Mouse (Mus musculus): ENCODE data around the gene Inpp5b. TPM values are rescaled to one million over a fixed set of nuclear protein-coding genes. Genes with fewer than 3 reads are reported as not detected.

Gene Inpp5b
- polyA plus RNA-seq, 1 experiment from 2014 or later: 26.1 TPM

DNA sequence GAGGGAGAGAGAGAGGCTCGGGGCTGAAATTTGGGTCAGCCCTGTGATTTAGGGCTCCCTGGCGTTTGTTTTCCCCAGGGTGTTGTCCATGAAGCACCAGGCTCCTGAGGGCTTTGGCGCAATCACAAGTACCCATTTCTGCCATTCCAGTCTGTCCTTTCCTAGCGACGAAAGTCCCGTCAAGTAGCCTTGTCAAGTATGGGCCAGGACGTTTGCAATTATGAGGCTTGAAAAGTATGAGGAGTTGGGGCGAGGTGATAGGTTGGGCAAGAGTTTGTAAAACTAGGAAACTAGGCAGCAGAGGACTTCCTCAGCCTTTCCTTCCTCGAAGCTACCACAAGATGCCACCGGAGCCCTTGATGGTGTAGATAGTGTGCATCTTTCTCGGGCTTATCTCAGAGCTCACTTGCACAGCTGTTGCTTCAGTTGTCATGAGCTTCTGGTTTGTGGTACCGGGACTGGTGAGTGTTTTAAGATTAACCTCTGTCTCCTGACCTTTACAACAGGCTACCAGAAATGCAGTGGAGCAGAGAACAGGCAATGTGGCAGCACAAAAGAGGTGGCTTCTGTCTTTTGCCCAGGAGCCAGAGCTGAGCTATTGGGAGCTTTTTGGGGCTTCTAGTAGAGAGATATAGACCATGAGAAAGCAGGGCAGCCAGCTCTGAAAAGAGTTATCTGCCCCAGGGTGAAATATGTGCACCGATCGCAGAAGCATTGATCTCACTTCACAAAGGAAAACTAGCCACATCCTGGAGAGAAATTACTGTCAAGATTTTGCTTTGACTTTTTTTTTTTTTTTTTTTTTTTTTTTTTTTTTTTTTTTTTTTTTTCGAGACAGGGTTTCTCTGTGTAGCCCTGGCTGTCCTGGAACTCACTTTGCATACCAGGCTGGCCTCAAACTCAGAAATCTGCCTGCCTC, 10.9 kb downstream of the Inpp5b start:
- Histone ChIP-seq H3K4me2 (peak overlapping the region; percentile 88), H3K4me3 (peak overlapping the region; percentile 75), H3K27me3 (no peaks in the 10 kb centered on the region; the same call in 1 of the 2 replicates), H3K9me3 (no peaks in the 10 kb centered on the region), H3K4me1 (replicated peaks) (peaks cover 16% of the 10 kb centered on the region), H3K36me3 (peaks cover 11% of the 10 kb centered on the region; the same call in 1 of the 2 replicates), H3K27ac (replicated peaks) (no peak overlapping the region), H3K9ac (peak overlapping the region; percentile 62)
- no peak for ATAC-seq (ENCODE audit: low FRiP score, low read depth)
- WGBS: 25% methylated on average over 15 of the region's 15 CpGs

GRCm38 (mm10) chr4:124755526-124755925, 13.9 kb downstream of the Inpp5b start:
- Histone ChIP-seq H3K4me2 (no peak overlapping the region), H3K4me3 (no peak overlapping the region), H3K4me1 (replicated peaks) (peaks cover 16% of the 10 kb centered on the region), H3K27me3 (no peaks in the 10 kb centered on the region), H3K27ac (replicated peaks) (no peak overlapping the region), H3K36me3 (no peaks in the 10 kb centered on the region), H3K9ac (no peak overlapping the region), H3K9me3 (no peaks in the 10 kb centered on the region)
- ATAC-seq (ENCODE audit: low FRiP score, low read depth): no peak
- 77% methylated on average over 7 of the region's 7 CpGs for WGBS

DNA sequence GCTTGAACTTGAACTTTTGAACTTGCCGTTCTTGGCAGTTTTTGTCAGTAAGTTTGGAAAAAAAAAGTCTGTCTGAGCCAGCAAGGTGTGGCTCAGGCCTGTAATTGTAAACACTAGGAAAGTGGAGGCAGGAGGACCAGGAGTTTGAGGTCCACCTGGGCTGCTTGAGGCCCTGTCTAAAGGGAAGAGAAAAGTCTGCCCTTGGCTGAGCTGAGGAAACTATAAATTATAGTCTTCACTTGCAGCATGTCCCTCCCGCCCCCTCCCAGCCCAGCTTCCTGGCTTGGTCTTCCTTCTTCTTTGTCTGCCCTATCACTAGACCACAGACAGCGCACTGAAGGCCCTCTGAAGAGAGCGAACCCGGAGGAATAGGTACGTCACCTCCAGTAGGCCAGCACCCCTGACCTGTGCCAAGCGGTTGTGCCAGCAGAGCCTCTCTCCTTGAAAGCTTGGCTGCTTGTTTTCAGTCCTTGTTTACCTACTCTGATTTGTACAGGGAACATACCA, 17.7 kb downstream of the Inpp5b start:
- H3K27ac ChIP-seq (replicated peaks): no peak overlapping the region
- H3K9ac ChIP-seq: no peak overlapping the region
- no peaks in the 10 kb centered on the region for H3K27me3 ChIP-seq
- no peaks in the 10 kb centered on the region for H3K36me3 ChIP-seq
- ATAC-seq (ENCODE audit: low FRiP score, low read depth): no peak
- H3K4me3 ChIP-seq: no peak overlapping the region
- no peak overlapping the region for H3K4me2 ChIP-seq
- no peaks in the 10 kb centered on the region for H3K9me3 ChIP-seq
- H3K4me1 ChIP-seq (replicated peaks): no peaks in the 10 kb centered on the region
- 91% methylated on average over 7 of the region's 7 CpGs for WGBS

DNA sequence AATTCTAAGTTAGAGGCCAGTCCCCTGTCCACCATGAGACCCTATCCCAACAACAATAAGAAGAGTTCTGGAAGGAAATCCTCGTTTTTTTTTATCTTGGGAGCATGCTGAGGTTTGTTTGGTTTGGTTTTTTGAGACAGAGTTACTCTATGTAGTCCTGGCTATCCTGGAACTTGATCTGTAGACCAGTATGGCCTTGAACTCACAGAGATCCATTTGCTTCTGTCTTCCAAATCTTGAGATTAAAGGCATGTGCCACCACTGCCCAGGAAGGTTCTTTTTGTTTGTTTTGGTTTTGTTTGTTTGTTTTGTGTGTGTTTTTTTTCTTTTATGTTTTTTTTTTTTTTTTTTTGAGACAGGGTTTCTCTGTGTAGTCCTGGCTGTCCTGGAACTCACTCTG, 19.6 kb downstream of the Inpp5b start:
- Histone ChIP-seq H3K27ac (replicated peaks) (no peak overlapping the region), H3K9ac (no peak overlapping the region), H3K36me3 (no peaks in the 10 kb centered on the region), H3K4me2 (no peak overlapping the region), H3K4me3 (no peak overlapping the region), H3K9me3 (no peaks in the 10 kb centered on the region), H3K4me1 (replicated peaks) (no peaks in the 10 kb centered on the region), H3K27me3 (no peaks in the 10 kb centered on the region)
- 60% methylated on average over 1 of the region's 1 CpGs for WGBS
- ATAC-seq (ENCODE audit: low FRiP score, low read depth): no peak

- ATAC-seq (ENCODE audit: low FRiP score, low read depth): no peak
- Histone ChIP-seq H3K9me3 (no peaks in the 10 kb centered on the region), H3K27ac (replicated peaks) (no peak overlapping the region), H3K36me3 (no peaks in the 10 kb centered on the region), H3K4me2 (no peak overlapping the region), H3K27me3 (no peaks in the 10 kb centered on the region), H3K4me1 (replicated peaks) (no peaks in the 10 kb centered on the region), H3K4me3 (no peak overlapping the region), H3K9ac (no peak overlapping the region)
- WGBS: 90% methylated on average over 6 of the region's 6 CpGs
These were observed 21.3 kb downstream of the Inpp5b start for GRCm38 (mm10) chr4:124762858-124763452.

DNA sequence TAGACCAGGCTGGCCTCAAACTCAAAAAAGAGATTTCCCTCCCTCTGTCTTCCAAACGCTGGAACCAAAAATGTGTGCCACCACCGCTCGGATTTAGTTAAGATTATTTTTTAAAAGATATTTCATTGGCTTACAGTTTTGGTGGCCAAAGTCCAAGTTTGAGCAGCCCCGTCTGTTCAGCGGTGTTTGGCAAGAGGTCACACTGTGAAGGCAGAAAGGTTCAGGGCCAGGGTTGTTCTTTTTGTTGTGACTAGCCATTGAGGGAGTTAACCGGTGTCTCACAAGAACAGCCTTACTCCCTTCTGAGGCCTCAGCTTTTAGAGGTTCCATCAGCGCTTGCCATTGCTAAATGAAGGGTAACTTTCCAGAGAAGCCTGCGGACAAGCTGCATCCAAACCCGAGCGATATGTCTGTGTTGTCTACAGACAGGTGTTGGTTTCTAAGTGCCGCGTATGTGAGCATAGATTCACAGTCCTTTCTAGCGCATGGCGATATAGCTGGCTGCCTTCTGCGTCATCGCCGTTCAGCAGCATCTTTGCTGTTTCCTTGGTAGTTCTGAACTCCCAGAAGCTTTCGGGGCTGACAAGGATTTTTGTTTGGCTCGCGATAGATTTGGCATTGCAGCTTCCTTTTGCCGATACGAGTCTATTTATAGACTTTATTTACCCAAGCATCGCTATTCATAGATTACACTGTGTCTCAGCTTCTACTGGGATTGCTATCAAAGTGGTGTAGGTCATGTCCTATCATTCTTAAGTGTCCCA, 24.3 kb downstream of the Inpp5b start:
- no peaks in the 10 kb centered on the region for H3K36me3 ChIP-seq
- ATAC-seq (ENCODE audit: low FRiP score, low read depth): no peak
- no peak overlapping the region for H3K27ac ChIP-seq (replicated peaks)
- no peaks in the 10 kb centered on the region for H3K9me3 ChIP-seq
- H3K9ac ChIP-seq: no peak overlapping the region
- H3K4me1 ChIP-seq (replicated peaks): no peaks in the 10 kb centered on the region
- no peak overlapping the region for H3K4me3 ChIP-seq
- 90% methylated on average over 23 of the region's 23 CpGs for WGBS
- no peaks in the 10 kb centered on the region for H3K27me3 ChIP-seq
- H3K4me2 ChIP-seq: no peak overlapping the region

GRCm38 (mm10) chr4:124766566-124766940, 24.9 kb downstream of the Inpp5b start:
- H3K9ac ChIP-seq: no peak overlapping the region
- 86% methylated on average over 2 of the region's 2 CpGs for WGBS
- no peak for ATAC-seq (ENCODE audit: low FRiP score, low read depth)
- H3K4me3 ChIP-seq: no peak overlapping the region
- no peak overlapping the region for H3K27ac ChIP-seq (replicated peaks)
- no peaks in the 10 kb centered on the region for H3K9me3 ChIP-seq
- H3K4me1 ChIP-seq (replicated peaks): no peaks in the 10 kb centered on the region
- H3K36me3 ChIP-seq: no peaks in the 10 kb centered on the region
- H3K27me3 ChIP-seq: no peaks in the 10 kb centered on the region
- H3K4me2 ChIP-seq: no peak overlapping the region

GRCm38 (mm10) chr4:124768963-124769591, 27.4 kb downstream of the Inpp5b start:
- H3K36me3 ChIP-seq: no peaks in the 10 kb centered on the region
- H3K9ac ChIP-seq: no peak overlapping the region
- 89% methylated on average over 13 of the region's 13 CpGs for WGBS
- H3K27me3 ChIP-seq: no peaks in the 10 kb centered on the region
- no peak for ATAC-seq (ENCODE audit: low FRiP score, low read depth)
- no peaks in the 10 kb centered on the region for H3K9me3 ChIP-seq
- H3K4me1 ChIP-seq (replicated peaks): no peaks in the 10 kb centered on the region
- no peak overlapping the region for H3K4me2 ChIP-seq
- H3K4me3 ChIP-seq: no peak overlapping the region
- no peak overlapping the region for H3K27ac ChIP-seq (replicated peaks)

- Histone ChIP-seq H3K27me3 (no peaks in the 10 kb centered on the region), H3K27ac (replicated peaks) (no peak overlapping the region), H3K4me2 (no peak overlapping the region), H3K36me3 (no peaks in the 10 kb centered on the region), H3K4me1 (replicated peaks) (no peaks in the 10 kb centered on the region), H3K9ac (no peak overlapping the region), H3K9me3 (no peaks in the 10 kb centered on the region), H3K4me3 (no peak overlapping the region)
- 80% methylated on average over 5 of the region's 5 CpGs for WGBS
- no peak for ATAC-seq (ENCODE audit: low FRiP score, low read depth)
These were observed 29.0 kb downstream of the Inpp5b start for GRCm38 (mm10) chr4:124770624-124771023.

DNA sequence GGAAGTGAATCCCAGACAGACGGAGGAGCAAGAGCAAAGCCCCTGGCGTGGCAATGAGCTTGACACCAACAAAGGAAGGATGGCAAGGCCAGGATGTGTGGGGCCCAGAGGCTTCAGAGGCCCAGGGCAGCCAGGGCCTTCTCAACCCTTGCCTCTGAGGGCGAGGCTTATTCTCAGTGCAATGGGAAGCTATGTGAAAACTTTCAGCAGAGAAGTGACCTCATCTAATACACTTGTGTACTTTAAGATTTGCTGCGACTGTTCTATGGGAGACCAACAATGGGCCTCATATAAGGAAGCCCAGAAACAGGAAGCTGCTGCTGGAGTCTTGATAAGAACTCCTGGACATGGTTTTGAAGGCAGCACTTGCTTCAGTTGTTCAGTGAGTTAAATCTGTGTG, 30.5 kb downstream of the Inpp5b start:
- Histone ChIP-seq H3K9ac (no peak overlapping the region), H3K9me3 (no peaks in the 10 kb centered on the region), H3K27ac (replicated peaks) (no peak overlapping the region), H3K27me3 (no peaks in the 10 kb centered on the region), H3K36me3 (no peaks in the 10 kb centered on the region; the same call in 1 of the 2 replicates), H3K4me3 (no peak overlapping the region), H3K4me1 (replicated peaks) (no peaks in the 10 kb centered on the region), H3K4me2 (no peak overlapping the region)
- ATAC-seq (ENCODE audit: low FRiP score, low read depth): no peak
- WGBS: 78% methylated on average over 4 of the region's 4 CpGs

DNA sequence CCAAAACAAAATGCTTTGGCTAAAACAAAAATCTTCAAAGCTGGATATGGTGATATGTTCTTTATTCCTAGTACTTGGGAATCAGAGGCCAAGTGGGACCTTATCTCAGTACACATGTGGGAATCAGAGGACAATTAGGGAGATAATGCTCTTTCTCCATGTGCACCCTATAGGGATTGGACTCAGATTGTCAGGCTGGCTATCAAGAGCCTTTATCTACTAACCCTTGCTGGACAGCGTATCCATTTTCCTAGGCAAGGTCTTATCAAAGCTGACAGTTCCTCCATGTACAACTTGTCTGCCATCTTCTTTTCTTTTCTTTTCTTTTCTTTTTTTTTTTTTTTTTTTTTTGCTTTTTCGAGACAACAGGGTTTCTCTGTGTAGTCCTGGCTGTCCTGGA, 31.8 kb downstream of the Inpp5b start:
- Histone ChIP-seq H3K27ac (replicated peaks) (no peak overlapping the region), H3K27me3 (no peaks in the 10 kb centered on the region), H3K4me2 (no peak overlapping the region), H3K9ac (no peak overlapping the region), H3K9me3 (no peaks in the 10 kb centered on the region), H3K4me1 (replicated peaks) (no peaks in the 10 kb centered on the region), H3K36me3 (no peaks in the 10 kb centered on the region; the same call in 1 of the 2 replicates), H3K4me3 (no peak overlapping the region)
- no peak for ATAC-seq (ENCODE audit: low FRiP score, low read depth)
- 91% methylated on average over 2 of the region's 2 CpGs for WGBS

Measured in hindbrain, embryonic 15.5 days (tissue).